ENCODE assay signal across 25 mouse cellular contexts in the genomic region with DNA sequence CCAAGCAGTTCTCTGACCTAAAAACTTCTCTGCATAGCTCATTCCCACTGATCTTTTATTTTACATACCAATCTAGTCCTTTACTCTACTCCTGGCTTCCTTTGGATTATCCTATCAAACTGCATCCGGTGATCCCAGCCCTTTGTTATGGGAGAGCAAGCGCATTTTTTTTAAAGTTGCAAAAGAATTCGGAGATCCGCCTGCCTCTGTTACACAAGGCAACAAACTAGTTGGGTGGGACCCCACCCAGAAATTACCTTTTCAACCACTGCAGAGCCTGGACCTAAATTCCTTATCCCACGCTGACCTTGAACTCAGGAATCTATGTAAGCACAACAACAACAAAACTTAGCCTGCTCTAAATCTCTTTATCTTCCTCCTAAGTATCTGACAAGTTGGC. TPM values are rescaled to one million over a fixed set of nuclear protein-coding genes. Genes with fewer than 3 reads are reported as not detected.
A peak's percentile ranks its signal among the peaks of the same experiment; 100 is the strongest.
DNase-seq lines count a peak whose midpoint lies in the region; ATAC-seq and TF ChIP-seq lines count a peak whose summit lies in the region.
"Had no signal": no experiment of that assay in that cellular context is flagged by ENCODE, and none has a peak within 500 bp of the region (broad histone marks: within the 10 kb centered on the region; RNA-seq: fewer than 3 reads in every experiment).

No protein-coding gene starts in this region.

- peaks cover 37% of the 10 kb centered on the region for H3K4me1 ChIP-seq in E14TG2a.4 (replicated peaks; ENCODE audit: low read depth, low read length)
- H3K4me1 ChIP-seq in liver, embryonic 11.5 days (replicated peaks; ENCODE audit: control insufficient read depth, insufficient read depth, low read length): no peaks in the 10 kb centered on the region
- H3K4me1 ChIP-seq: embryonic facial prominence, embryonic 10.5 days; embryonic facial prominence, embryonic 12.5 days; forebrain, embryonic 13.5 days; forebrain, embryonic 15.5 days had no signal

- H3K27me3 ChIP-seq in E14TG2a.4 (ENCODE audit: insufficient read depth, low read length): no peaks in the 10 kb centered on the region
- H3K27me3 ChIP-seq in liver, embryonic 11.5 days (replicated peaks; ENCODE audit: control insufficient read depth, insufficient read depth, low read length): no peaks in the 10 kb centered on the region
- H3K27me3 ChIP-seq: CH12.LX; embryonic facial prominence, embryonic 12.5 days; forebrain, embryonic 13.5 days; forebrain, embryonic 15.5 days; Patski had no signal

- intact Hi-C loops in heart, postnatal 36 days (cut with DNase I): loop anchor here (10.0 kb wide), 1 partner anchor 64 kb away; the partner anchor contains the start of gene Trpv2

- no peak overlapping the region for H3K27ac ChIP-seq in liver, embryonic 11.5 days (ENCODE audit: low read depth, low read length)
- H3K27ac ChIP-seq: embryonic facial prominence, embryonic 10.5 days; embryonic facial prominence, embryonic 12.5 days; forebrain, embryonic 13.5 days; forebrain, embryonic 15.5 days had no signal

- no peak overlapping the region for H3K9ac ChIP-seq in liver, embryonic 11.5 days (ENCODE audit: low read depth, low read length)
- H3K9ac ChIP-seq: embryonic facial prominence, embryonic 12.5 days; forebrain, embryonic 13.5 days; forebrain, embryonic 15.5 days; forebrain, postnatal 0 days had no signal

- H3K4me3 ChIP-seq in E14TG2a.4 (replicated peaks; ENCODE audit: low read length): peak overlapping the region; percentile 86
- no peak overlapping the region for H3K4me3 ChIP-seq in liver, embryonic 11.5 days (ENCODE audit: low read depth, low read length)
- H3K4me3 ChIP-seq: embryonic facial prominence, embryonic 10.5 days; embryonic facial prominence, embryonic 12.5 days; forebrain, embryonic 13.5 days; forebrain, embryonic 15.5 days had no signal

- H3K9me3 ChIP-seq in E14TG2a.4 (ENCODE audit: low read length): peaks cover 45% of the 10 kb centered on the region
- no peaks in the 10 kb centered on the region for H3K9me3 ChIP-seq in liver, embryonic 11.5 days (ENCODE audit: control insufficient read depth, low read length)
- H3K9me3 ChIP-seq: embryonic facial prominence, embryonic 10.5 days; embryonic facial prominence, embryonic 12.5 days; forebrain, embryonic 13.5 days; forebrain, embryonic 15.5 days; G1E had no signal

- DNase-seq in ES-CJ7 (ENCODE audit: low read depth, low spot score) (peak; percentile 99), R1 (ENCODE audit: low read depth, low spot score) (peak; percentile 100), ZHBTc4 (ENCODE audit: low read depth, low spot score) (peak; percentile 99)
- no peak for DNase-seq in frontal cortex, adult 2 months (ENCODE audit: extremely low spot score in 1 of 2, low spot score in 1 of 2)
- DNase-seq in liver, embryonic 11.5 days (ENCODE audit: low spot score): no peak
- no peak for DNase-seq in heart, postnatal 36 days
- DNase-seq: adrenal gland, adult 2 months; adrenal gland, postnatal 10 days; adrenal gland, postnatal 36 days; B cell, adult 2 months; cerebellum, adult 11-12 months; cerebellum, adult 2 months; cerebellum, adult 9-10 months; cerebellum, postnatal 10 days; cerebellum, postnatal 25 days; forebrain, postnatal 0 days had no signal

- H3K36me3 ChIP-seq in E14TG2a.4 (ENCODE audit: insufficient read depth, low read length): peaks cover 53% of the 10 kb centered on the region
- no peaks in the 10 kb centered on the region for H3K36me3 ChIP-seq in liver, embryonic 11.5 days (ENCODE audit: control insufficient read depth, insufficient read depth, low read length)
- H3K36me3 ChIP-seq: embryonic facial prominence, embryonic 12.5 days; forebrain, embryonic 15.5 days had no signal

- WGBS in liver, embryonic 11.5 days: 92% methylated on average over 5 of the region's 5 CpGs

- no peak overlapping the region for H3K4me2 ChIP-seq in liver, embryonic 11.5 days
- H3K4me2 ChIP-seq: embryonic facial prominence, embryonic 12.5 days; forebrain, embryonic 13.5 days; forebrain, embryonic 15.5 days had no signal

- no peak for ATAC-seq in liver, embryonic 11.5 days (replicated peaks; ENCODE audit: low FRiP score)
- ATAC-seq: CD4-positive, CD25-positive, alpha-beta regulatory T cell, adult 4 months; forebrain, embryonic 13.5 days; forebrain, embryonic 15.5 days; forebrain, postnatal 0 days; Patski had no signal

- no peak for TF ChIP-seq CTCF in E14TG2a.4 (conservative IDR thresholded peaks at IDR 0.05; ENCODE audit: low read length)

RNA-seq across cellular contexts. Expression of gene Cenpv, which starts 28.1 kb away (rescaled TPM):
- 61.0 and 66.1 TPM in 2 replicates for polyA plus RNA-seq in frontal cortex, adult 2 months (2012; rRNA removed)
- 34.3 and 38.4 TPM in 2 replicates for polyA plus RNA-seq in liver, embryonic 11.5 days (2014; fragmentation: Nextera tagmentation; extraction: Ambion mirVana)
- 10 to 100 TPM; 22.8 to 25.0 TPM for total RNA-seq in heart, postnatal 36 days (2021)

RNA-seq across cellular contexts. Expression of gene Ubb, which starts 40.0 kb away (rescaled TPM):
- polyA plus RNA-seq in frontal cortex, adult 2 months (2012; rRNA removed): 3,321 and 3,429 TPM in 2 replicates
- 2,001 and 2,023 TPM in 2 replicates for polyA plus RNA-seq in liver, embryonic 11.5 days (2014; fragmentation: Nextera tagmentation; extraction: Ambion mirVana)
- total RNA-seq in heart, postnatal 36 days (2021): 100 to 1,000 TPM; 708 to 720 TPM

RNA-seq across cellular contexts. Expression of gene Ncor1, which starts 52.6 kb away (rescaled TPM):
- polyA plus RNA-seq in frontal cortex, adult 2 months (2012; rRNA removed): 128 and 149 TPM in 2 replicates
- 133 and 144 TPM in 2 replicates for polyA plus RNA-seq in liver, embryonic 11.5 days (2014; fragmentation: Nextera tagmentation; extraction: Ambion mirVana)
- 100 to 1,000 TPM; 119 to 134 TPM for total RNA-seq in heart, postnatal 36 days (2021)

RNA-seq across cellular contexts. Expression of gene Pigl, which starts 52.7 kb away (rescaled TPM):
- polyA plus RNA-seq in frontal cortex, adult 2 months (2012; rRNA removed): 7.9 and 10.0 TPM in 2 replicates
- 15.3 and 15.7 TPM in 2 replicates for polyA plus RNA-seq in liver, embryonic 11.5 days (2014; fragmentation: Nextera tagmentation; extraction: Ambion mirVana)
- total RNA-seq in heart, postnatal 36 days (2021): 1 to 10 TPM; 2.9 to 3.3 TPM

Comparison
In these comparisons a context has a peak if more than half of its experiments do, and no peak if none do; other contexts are left out.
1. DNase-seq: peak in ES-CJ7 (single experiment), R1 (single experiment) and ZHBTc4 (single experiment); none in frontal cortex, adult 2 months (0 of 2), liver, embryonic 11.5 days (single experiment) and heart, postnatal 36 days (0 of 2).